Comparison of ENCODE assay signal across 8 mouse cellular contexts in genomic region chr8:13159377-13159881, GRCm38 (mm10). TPM values are rescaled to one million over a fixed set of nuclear protein-coding genes. Genes with fewer than 3 reads are reported as not detected.
DNase-seq lines count a peak whose midpoint lies in the region; ATAC-seq and TF ChIP-seq lines count a peak whose summit lies in the region.

No protein-coding gene starts in this region.

- intact Hi-C loops in heart, postnatal 14 days (cut with DNase I), result no loop called here

- TF ChIP-seq CTCF in G1E (IDR thresholded peaks at IDR 0.05; ENCODE audit: low read depth, low read length), result no peak

- peak overlapping the region; percentile 83 for H3K27ac ChIP-seq in heart, embryonic 11.5 days (ENCODE audit: low read depth, low read length)
- H3K27ac ChIP-seq in forebrain, embryonic 11.5 days (ENCODE audit: low read depth, low read length), result 0 out of 2 replicates have a peak overlapping the region, but pooled peaks have one; percentile 41
- no peak overlapping the region; the same call in 1 of the 2 replicates for H3K27ac ChIP-seq in limb, embryonic 14.5 days (replicated peaks; ENCODE audit: low read depth, low read length)

- peak overlapping the region; percentile 93 for H3K4me2 ChIP-seq in heart, embryonic 11.5 days
- H3K4me2 ChIP-seq in forebrain, embryonic 11.5 days (ENCODE audit: low read depth, low read length, severe bottlenecking), result peak overlapping the region; percentile 84
- peak overlapping the region; percentile 79 for H3K4me2 ChIP-seq in limb, embryonic 14.5 days (replicated peaks; ENCODE audit: low read depth, low read length, severe bottlenecking)
- H3K4me2 ChIP-seq in myocyte (ENCODE audit: low read depth), result peak overlapping the region; percentile 95

- no peaks in the 10 kb centered on the region for H3K27me3 ChIP-seq in heart, embryonic 11.5 days (ENCODE audit: control insufficient read depth, insufficient read depth, low read length)
- no peaks in the 10 kb centered on the region for H3K27me3 ChIP-seq in G1E (ENCODE audit: insufficient read depth, low read length)
- no peaks in the 10 kb centered on the region for H3K27me3 ChIP-seq in forebrain, embryonic 11.5 days (ENCODE audit: control insufficient read depth, insufficient read depth, low read length)
- H3K27me3 ChIP-seq in limb, embryonic 14.5 days (ENCODE audit: control insufficient read depth, insufficient read depth, low read length), result no peaks in the 10 kb centered on the region
- no peaks in the 10 kb centered on the region for H3K27me3 ChIP-seq in myocyte (ENCODE audit: control insufficient read depth, insufficient read depth, insufficient read length)

- WGBS in heart, embryonic 11.5 days (ENCODE audit: insufficient replicate concordance), result 3% methylated on average over 28 of the region's 49 CpGs
- under 1% methylated on average over 43 of the region's 49 CpGs for WGBS in forebrain, embryonic 11.5 days
- WGBS in limb, embryonic 14.5 days, result under 1% methylated on average over 33 of the region's 49 CpGs

- peaks cover 54% of the 10 kb centered on the region for H3K79me2 ChIP-seq in myocyte (ENCODE audit: control insufficient read depth, insufficient read depth)

- H3K4me1 ChIP-seq in heart, embryonic 11.5 days (ENCODE audit: control insufficient read depth, insufficient read depth, low read length), result peaks cover 25% of the 10 kb centered on the region
- peaks cover 51% of the 10 kb centered on the region for H3K4me1 ChIP-seq in G1E (ENCODE audit: insufficient read depth, low read depth, low read length)
- H3K4me1 ChIP-seq in forebrain, embryonic 11.5 days (replicated peaks; ENCODE audit: control insufficient read depth, insufficient read depth, low read length), result peaks cover 12% of the 10 kb centered on the region; the same call in 1 of the 2 replicates
- H3K4me1 ChIP-seq in limb, embryonic 14.5 days (ENCODE audit: control insufficient read depth, insufficient read depth, low read length), result peaks cover 11% of the 10 kb centered on the region; the same call in 1 of the 2 replicates

- H3K4me3 ChIP-seq in heart, embryonic 11.5 days (ENCODE audit: low read depth, low read length), result peak overlapping the region; percentile 100
- H3K4me3 ChIP-seq in G1E (ENCODE audit: low read depth, low read length), result peak overlapping the region; percentile 97
- H3K4me3 ChIP-seq in forebrain, embryonic 11.5 days (ENCODE audit: low read depth, low read length), result peak overlapping the region; percentile 100
- peak overlapping the region; percentile 99 for H3K4me3 ChIP-seq in limb, embryonic 14.5 days (replicated peaks; ENCODE audit: low read length)
- peak overlapping the region; percentile 81 for H3K4me3 ChIP-seq in myocyte

- H3ac ChIP-seq in myocyte (ENCODE audit: control insufficient read depth, insufficient read length), result peak overlapping the region; percentile 73

- ATAC-seq in heart, embryonic 11.5 days (replicated peaks; ENCODE audit: insufficient number of reproducible peaks, low FRiP score, low TSS enrichment), result peak; percentile 56
- no peak for ATAC-seq in G1E (ENCODE audit: extremely low read depth, insufficient number of reproducible peaks, low FRiP score, poor library complexity, severe bottlenecking)
- ATAC-seq in forebrain, embryonic 11.5 days (replicated peaks; ENCODE audit: low FRiP score), result peak; percentile 63
- peak; percentile 41 for ATAC-seq in limb, embryonic 14.5 days (ENCODE audit: low FRiP score, low read depth)

- peak overlapping the region; percentile 94 for H3K9ac ChIP-seq in heart, embryonic 11.5 days (ENCODE audit: low read depth, low read length)
- peak overlapping the region; percentile 97 for H3K9ac ChIP-seq in forebrain, embryonic 11.5 days (ENCODE audit: low read length)
- peak overlapping the region; percentile 96 for H3K9ac ChIP-seq in limb, embryonic 14.5 days (ENCODE audit: low read depth, low read length, severe bottlenecking)

- H3K9me3 ChIP-seq in heart, embryonic 11.5 days (replicated peaks; ENCODE audit: control insufficient read depth, low read length), result no peaks in the 10 kb centered on the region
- no peaks in the 10 kb centered on the region for H3K9me3 ChIP-seq in G1E (replicated peaks)
- no peaks in the 10 kb centered on the region for H3K9me3 ChIP-seq in forebrain, embryonic 11.5 days (ENCODE audit: control insufficient read depth, low read length)
- no peaks in the 10 kb centered on the region for H3K9me3 ChIP-seq in limb, embryonic 14.5 days (ENCODE audit: control insufficient read depth, low read length)

- TF ChIP-seq POLR2A in limb, embryonic 14.5 days (IDR thresholded peaks at IDR 0.05; ENCODE audit: borderline replicate concordance, extremely low read depth, insufficient read depth, insufficient read length), result no peak
- no peak for TF ChIP-seq POLR2A in myocyte (IDR thresholded peaks at IDR 0.05; ENCODE audit: insufficient read length, low read depth)

- no peak for DNase-seq in heart, postnatal 14 days
- DNase-seq in G1E (ENCODE audit: low spot score) (no peak), adipocyte (ENCODE audit: low spot score) (no peak)
- no peak for DNase-seq in forebrain, embryonic 11.5 days (ENCODE audit: low spot score)
- DNase-seq in limb, embryonic 14.5 days (ENCODE audit: low spot score), result no peak
- no peak for DNase-seq in ovary, postnatal 14 days (ENCODE audit: low spot score)

- no peaks in the 10 kb centered on the region for H3K36me3 ChIP-seq in heart, embryonic 11.5 days (ENCODE audit: control insufficient read depth, insufficient read depth, low read length)
- H3K36me3 ChIP-seq in G1E (replicated peaks) (peaks cover 41% of the 10 kb centered on the region), myocyte (ENCODE audit: control insufficient read depth, insufficient read depth) (no peaks in the 10 kb centered on the region)
- no peaks in the 10 kb centered on the region for H3K36me3 ChIP-seq in forebrain, embryonic 11.5 days (ENCODE audit: control insufficient read depth, insufficient read depth, low read length)
- H3K36me3 ChIP-seq in limb, embryonic 14.5 days (ENCODE audit: control insufficient read depth, insufficient read depth, low read length), result no peaks in the 10 kb centered on the region

TF ChIP-seq in myocyte, 11 proteins besides CTCF, POLR2A, EP300 and RAD21 (continues in another document):
- TF ChIP-seq POLR2AphosphoS2 (IDR thresholded peaks at IDR 0.05; ENCODE audit: insufficient read length, low read depth) (no peak), TCF3 (IDR thresholded peaks at IDR 0.05; ENCODE audit: insufficient read length, low read depth) (no peak), E2F4 (IDR thresholded peaks at IDR 0.05; ENCODE audit: insufficient read depth) (no peak), USF1 (IDR thresholded peaks at IDR 0.05; ENCODE audit: low read depth) (no peak), MYOD1 (IDR thresholded peaks at IDR 0.05; ENCODE audit: control insufficient read depth in 1 of 3, insufficient read length in 2 of 3, low read depth in 2 of 3) (no peak), CEBPB (IDR thresholded peaks at IDR 0.05; ENCODE audit: insufficient read depth, poor library complexity, severe bottlenecking) (no peak), MAX (IDR thresholded peaks at IDR 0.05; ENCODE audit: low read depth) (no peak), MYOG (IDR thresholded peaks at IDR 0.05; ENCODE audit: control insufficient read depth in 1 of 3, insufficient read depth in 1 of 3, insufficient read length in 2 of 3, low read depth in 2 of 3) (no peak), REST (IDR thresholded peaks at IDR 0.05; ENCODE audit: insufficient read depth, insufficient read length) (no peak), TCF12 (IDR thresholded peaks at IDR 0.05; ENCODE audit: insufficient read depth, poor library complexity, severe bottlenecking) (no peak)

RNA-seq across cellular contexts. Expression of gene Lamp1, which starts 0.5 kb away (rescaled TPM):
- 334 and 393 TPM in 2 replicates for polyA plus RNA-seq in heart, embryonic 11.5 days (2014; fragmentation: Nextera tagmentation; extraction: Ambion mirVana)
- 100 to 1,000 TPM; 328 to 332 TPM for total RNA-seq in heart, postnatal 14 days (2021)
- total RNA-seq in G1E (2014; fragmentation: Nextera tagmentation) (206 and 208 TPM in 2 replicates), G1E (2017) (458 and 554 TPM in 2 replicates)
- polyA plus RNA-seq in G1E (2012) (150 and 233 TPM in 2 replicates), myocyte (2012; fragmentation: generic; extraction: Trizol) (531 TPM)
- 240 and 251 TPM in 2 replicates for polyA plus RNA-seq in forebrain, embryonic 11.5 days (2014; fragmentation: Nextera tagmentation; extraction: Ambion mirVana)
- 300 and 327 TPM in 2 replicates for polyA plus RNA-seq in limb, embryonic 14.5 days (2012; rRNA removed)
- 335 and 337 TPM in 2 replicates for polyA plus RNA-seq in limb, embryonic 14.5 days (2014; fragmentation: Nextera tagmentation; extraction: Ambion mirVana)

RNA-seq across cellular contexts. Expression of gene Grtp1, which starts 41.0 kb away (rescaled TPM):
- 28.2 and 30.6 TPM in 2 replicates for polyA plus RNA-seq in heart, embryonic 11.5 days (2014; fragmentation: Nextera tagmentation; extraction: Ambion mirVana)
- 1 to 10 TPM; 2.8 to 2.9 TPM for total RNA-seq in heart, postnatal 14 days (2021)
- total RNA-seq in G1E (2014; fragmentation: Nextera tagmentation) (11.5 and 17.4 TPM in 2 replicates), G1E (2017) (5.7 and 7.4 TPM in 2 replicates)
- polyA plus RNA-seq in G1E (2012) (10.7 and 12.0 TPM in 2 replicates), myocyte (2012; fragmentation: generic; extraction: Trizol) (34.4 TPM)
- polyA plus RNA-seq in forebrain, embryonic 11.5 days (2014; fragmentation: Nextera tagmentation; extraction: Ambion mirVana), result 18.3 and 21.4 TPM in 2 replicates
- polyA plus RNA-seq in limb, embryonic 14.5 days (2012; rRNA removed), result 9.5 and 11.3 TPM in 2 replicates
- 15.7 and 16.0 TPM in 2 replicates for polyA plus RNA-seq in limb, embryonic 14.5 days (2014; fragmentation: Nextera tagmentation; extraction: Ambion mirVana)

RNA-seq across cellular contexts. Expression of gene Cul4a, which starts 54.0 kb away (rescaled TPM):
- 111 and 130 TPM in 2 replicates for polyA plus RNA-seq in heart, embryonic 11.5 days (2014; fragmentation: Nextera tagmentation; extraction: Ambion mirVana)
- total RNA-seq in heart, postnatal 14 days (2021), result 10 to 100 TPM; 78.0 to 78.3 TPM
- total RNA-seq in G1E (2014; fragmentation: Nextera tagmentation) (122 and 167 TPM in 2 replicates), G1E (2017) (113 and 115 TPM in 2 replicates)
- polyA plus RNA-seq in G1E (2012) (43.4 and 54.1 TPM in 2 replicates), myocyte (2012; fragmentation: generic; extraction: Trizol) (61.3 TPM)
- 86.6 and 91.4 TPM in 2 replicates for polyA plus RNA-seq in forebrain, embryonic 11.5 days (2014; fragmentation: Nextera tagmentation; extraction: Ambion mirVana)
- 81.6 and 83.7 TPM in 2 replicates for polyA plus RNA-seq in limb, embryonic 14.5 days (2012; rRNA removed)
- polyA plus RNA-seq in limb, embryonic 14.5 days (2014; fragmentation: Nextera tagmentation; extraction: Ambion mirVana), result 110 and 115 TPM in 2 replicates

RNA-seq across cellular contexts. Expression of gene Pcid2, which starts 54.2 kb away (rescaled TPM):
- 29.1 and 30.1 TPM in 2 replicates for polyA plus RNA-seq in heart, embryonic 11.5 days (2014; fragmentation: Nextera tagmentation; extraction: Ambion mirVana)
- 10 to 100 TPM in 1 of 2 experiments, 1 to 10 TPM in 1; 8.8 to 10.7 TPM for total RNA-seq in heart, postnatal 14 days (2021)
- total RNA-seq in G1E (2014; fragmentation: Nextera tagmentation), result 21.6 and 26.3 TPM in 2 replicates
- total RNA-seq in G1E (2017), result 19.6 and 22.2 TPM in 2 replicates
- polyA plus RNA-seq in G1E (2012), result 9.8 and 11.6 TPM in 2 replicates
- polyA plus RNA-seq in forebrain, embryonic 11.5 days (2014; fragmentation: Nextera tagmentation; extraction: Ambion mirVana), result 51.0 and 56.6 TPM in 2 replicates
- 35.9 and 40.7 TPM in 2 replicates for polyA plus RNA-seq in limb, embryonic 14.5 days (2012; rRNA removed)
- polyA plus RNA-seq in limb, embryonic 14.5 days (2014; fragmentation: Nextera tagmentation; extraction: Ambion mirVana), result 34.8 and 39.2 TPM in 2 replicates
- 19.5 TPM for polyA plus RNA-seq in myocyte (2012; fragmentation: generic; extraction: Trizol)
